Mouse (Mus musculus) intestine, embryonic 16.5 days (tissue): Measurements from ENCODE around the gene Creb3l4. TPM values are rescaled to one million over a fixed set of nuclear protein-coding genes. Genes with fewer than 3 reads are reported as not detected.

ENCODE experiments used
- ATAC-seq: fragments of 200-750 bp; cut with Nextera tagmentation; 2 replicates; pipeline ENCODE4 v1.8.0; 2017; ENCODE audit warnings: moderate TSS enrichment, moderate library complexity
- H3K27ac ChIP-seq: fragments of 300-500 bp; sonication (generic); 2 replicates; pipeline ENCODE4 v1.5.1; 2014; ENCODE audit warnings: mild to moderate bottlenecking, low read length
- H3K27me3 ChIP-seq: fragments of 300-500 bp; sonication (generic); replicated peaks from 2 replicates; pipeline ENCODE4 v1.6.1; 2014; ENCODE audit warnings: low read length, control low read depth, mixed read lengths; ENCODE audit not compliant: control insufficient read depth, insufficient read depth
- H3K36me3 ChIP-seq: fragments of 300-500 bp; sonication (generic); 2 replicates; pipeline ENCODE4 v1.6.1; 2014; ENCODE audit warnings: low read length, control low read depth; ENCODE audit not compliant: control insufficient read depth, insufficient read depth
- H3K4me1 ChIP-seq: fragments of 300-500 bp; sonication (generic); 2 replicates; pipeline ENCODE4 v1.6.1; 2014; ENCODE audit warnings: low read length, control low read depth, mixed read lengths; ENCODE audit not compliant: control insufficient read depth, insufficient read depth
- H3K4me2 ChIP-seq: fragments of 300-500 bp; sonication (generic); 2 replicates; pipeline ENCODE4 v1.6.1; 2014; ENCODE audit warnings: low read depth, low read length, control low read depth
- H3K4me3 ChIP-seq: fragments of 300-500 bp; sonication (generic); 2 replicates; pipeline ENCODE4 v1.5.1; 2014; ENCODE audit warnings: mild to moderate bottlenecking, low read length
- H3K9ac ChIP-seq: fragments of 300-500 bp; sonication (generic); 2 replicates; pipeline ENCODE4 v1.6.1; 2014; ENCODE audit warnings: low read depth, low read length
- H3K9me3 ChIP-seq: fragments of 300-500 bp; sonication (generic); 2 replicates; pipeline ENCODE4 v1.6.1; 2016; ENCODE audit warnings: low read length, control low read depth; ENCODE audit not compliant: control insufficient read depth
- WGBS: fragments of 180-500 bp; shearing (Covaris S2); extraction: QIAGEN DNeasy Blood & Tissue Kit; methylation state at CpG from one replicate; pipeline ENCODE4 v1.1.7; 2014; 5-methylcytosine and 5-hydroxymethylcytosine counted together
- polyA plus RNA-seq: library from polyadenylated mRNA; unstranded; fragments of >200 nt; fragmentation: Nextera tagmentation; extraction: Ambion mirVana; gene quantifications from 2 replicates; pipeline ENCODE4 v1.2.1, GENCODE M21; 2015

Gene Creb3l4
- polyA plus RNA-seq, 1 experiment from 2014 or later = 18.9 TPM

DNA sequence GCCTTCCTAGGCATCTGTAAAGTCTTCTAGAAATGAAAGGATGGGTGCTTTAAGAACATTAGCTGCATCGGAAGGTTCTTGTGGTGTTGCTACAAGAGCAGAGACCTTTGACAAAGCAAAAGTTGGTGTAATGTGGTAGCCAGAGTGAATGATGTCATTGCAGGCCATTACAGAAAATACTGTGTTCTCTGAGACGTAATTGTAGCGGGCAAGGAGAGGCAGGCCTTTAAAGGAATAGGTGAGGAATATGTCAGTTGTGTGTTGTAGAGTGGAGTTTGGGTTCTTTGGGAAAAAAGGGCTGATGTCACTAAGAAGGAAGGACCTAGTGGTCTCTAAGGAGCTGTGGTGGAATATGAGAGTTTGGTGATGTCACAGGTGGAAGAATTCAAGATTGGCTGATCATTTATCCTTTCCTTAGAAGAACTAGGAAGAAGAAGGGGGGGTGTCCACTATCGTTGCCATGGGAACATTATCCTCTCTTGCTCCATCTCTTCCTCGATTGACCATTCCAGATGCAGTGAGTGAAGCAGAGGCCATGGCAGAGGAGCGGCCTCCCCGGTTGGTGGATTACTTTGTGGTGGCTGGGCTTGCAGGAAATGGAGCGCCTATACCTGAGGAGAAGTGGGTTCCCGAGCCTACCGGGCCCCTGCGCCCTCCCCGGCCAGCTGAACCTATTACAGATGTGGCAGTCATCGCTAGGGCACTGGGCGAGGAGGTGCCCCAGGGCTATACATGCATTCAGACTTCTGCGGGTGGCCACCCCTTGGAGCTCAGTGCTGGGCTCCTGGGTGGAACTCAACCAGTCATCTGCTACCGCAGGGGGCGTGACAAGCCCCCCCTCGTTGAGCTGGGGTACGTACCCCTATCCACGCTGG, 23.8 kb upstream of the Creb3l4 start:
- no peak for ATAC-seq
- Histone ChIP-seq H3K4me3 (no peak overlapping the region), H3K9me3 (no peaks in the 10 kb centered on the region), H3K27me3 (no peaks in the 10 kb centered on the region), H3K9ac (no peak overlapping the region; the same call in 1 of the 2 replicates), H3K36me3 (peaks cover 11% of the 10 kb centered on the region; the same call in 1 of the 2 replicates), H3K4me2 (no peak overlapping the region), H3K27ac (no peak overlapping the region), H3K4me1 (peaks cover 8% of the 10 kb centered on the region)
- WGBS = 91% methylated on average over 20 of the region's 20 CpGs

GRCm38 (mm10) chr3:90265932-90266741, 22.8 kb upstream of the Creb3l4 start:
- H3K9ac ChIP-seq = peak overlapping the region; percentile 89
- WGBS = 25% methylated on average over 16 of the region's 16 CpGs
- H3K4me2 ChIP-seq = peak overlapping the region; percentile 85
- H3K36me3 ChIP-seq = peaks cover 11% of the 10 kb centered on the region; the same call in 1 of the 2 replicates
- no peak for ATAC-seq
- H3K27ac ChIP-seq = peak overlapping the region; percentile 98
- peak overlapping the region; percentile 83 for H3K4me3 ChIP-seq
- H3K9me3 ChIP-seq = no peaks in the 10 kb centered on the region
- H3K4me1 ChIP-seq = peaks cover 8% of the 10 kb centered on the region
- no peaks in the 10 kb centered on the region for H3K27me3 ChIP-seq

DNA sequence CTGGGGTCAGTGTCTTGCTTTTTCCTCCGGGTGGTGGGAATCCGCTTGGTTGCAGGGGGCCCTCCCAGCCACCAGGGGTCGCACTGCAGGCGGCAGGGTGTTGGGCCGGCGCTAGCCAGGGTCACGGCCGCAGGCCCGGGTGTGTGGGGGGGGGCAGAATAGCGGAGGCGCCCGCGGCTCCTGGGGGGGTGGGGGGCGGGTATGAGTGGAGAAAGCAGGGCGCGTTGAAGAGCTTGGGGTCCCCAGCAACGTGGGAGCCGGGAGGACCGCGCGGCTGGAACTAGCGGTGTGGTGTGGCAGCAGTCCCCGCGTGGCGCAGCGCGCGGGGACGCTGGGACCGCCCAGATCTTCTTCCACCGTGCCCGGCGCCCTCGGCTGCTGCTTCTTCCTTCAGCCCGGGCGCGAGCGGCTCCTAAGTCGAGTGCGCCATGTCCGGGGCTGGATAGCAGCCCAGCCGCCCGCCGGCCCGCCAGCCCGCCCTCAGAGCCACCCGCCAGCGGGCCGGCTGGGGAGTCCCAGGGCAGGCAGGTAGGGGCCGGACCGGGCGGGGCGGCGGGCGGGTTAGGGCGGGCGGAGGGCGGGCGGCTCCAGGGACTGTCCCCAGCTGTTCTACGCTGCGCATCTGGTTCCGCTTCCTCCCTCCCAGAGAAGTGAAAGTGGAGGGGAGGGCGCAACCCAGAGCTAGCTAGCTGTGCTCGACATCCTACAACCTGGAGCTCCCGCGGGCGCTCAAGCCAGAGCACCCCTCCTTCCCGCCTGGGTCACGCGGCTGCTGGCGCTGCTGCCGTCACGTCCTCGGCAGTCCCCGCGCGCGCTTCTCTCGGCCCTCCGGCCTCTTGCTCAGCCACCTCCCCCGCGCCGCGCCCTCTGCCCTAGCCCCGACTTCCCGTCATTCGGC, 22.0 kb upstream of the Creb3l4 start, which contains the start of gene Dennd4b:
Gene Dennd4b (plus strand): TSS at position 152 of the 898 bp plus-strand sequence.
- no peaks in the 10 kb centered on the region for H3K27me3 ChIP-seq
- H3K9me3 ChIP-seq = no peaks in the 10 kb centered on the region
- peaks cover 8% of the 10 kb centered on the region for H3K4me1 ChIP-seq
- peak; percentile 97 for ATAC-seq
- H3K36me3 ChIP-seq = peaks cover 18% of the 10 kb centered on the region
- WGBS = under 1% methylated on average over 76 of the region's 87 CpGs
- H3K9ac ChIP-seq = peak within 1 kb of the TSS; percentile 89
- peak within 1 kb of the TSS; percentile 83 for H3K4me3 ChIP-seq
- peak within 1 kb of the TSS; percentile 98 for H3K27ac ChIP-seq
- H3K4me2 ChIP-seq = peak within 1 kb of the TSS; percentile 85

- Histone ChIP-seq H3K27ac (peak overlapping the region; percentile 98; the same call in 1 of the 2 replicates), H3K27me3 (no peaks in the 10 kb centered on the region), H3K4me2 (peak overlapping the region; percentile 85), H3K36me3 (peaks cover 24% of the 10 kb centered on the region), H3K4me1 (peaks cover 8% of the 10 kb centered on the region), H3K9me3 (no peaks in the 10 kb centered on the region), H3K4me3 (peak overlapping the region; percentile 83), H3K9ac (peak overlapping the region; percentile 89)
- ATAC-seq = no peak
- WGBS = 36% methylated on average over 10 of the region's 10 CpGs
Observed at GRCm38 (mm10) chr3:90264687-90265033, 21.3 kb upstream of the Creb3l4 start.

GRCm38 (mm10) chr3:90263121-90263771, 19.9 kb upstream of the Creb3l4 start:
- WGBS = 91% methylated on average over 5 of the region's 5 CpGs
- no peaks in the 10 kb centered on the region for H3K27me3 ChIP-seq
- ATAC-seq = no peak
- no peak overlapping the region for H3K27ac ChIP-seq
- H3K4me1 ChIP-seq = peaks cover 7% of the 10 kb centered on the region
- H3K36me3 ChIP-seq = peaks cover 24% of the 10 kb centered on the region
- H3K4me2 ChIP-seq = no peak overlapping the region
- H3K9ac ChIP-seq = no peak overlapping the region
- no peaks in the 10 kb centered on the region for H3K9me3 ChIP-seq
- no peak overlapping the region for H3K4me3 ChIP-seq

GRCm38 (mm10) chr3:90258521-90258920, 15.2 kb upstream of the Creb3l4 start:
- 82% methylated on average over 4 of the region's 4 CpGs for WGBS
- Histone ChIP-seq H3K9ac (no peak overlapping the region), H3K27ac (no peak overlapping the region), H3K9me3 (no peaks in the 10 kb centered on the region), H3K4me1 (peaks cover 11% of the 10 kb centered on the region), H3K4me3 (no peak overlapping the region), H3K4me2 (no peak overlapping the region), H3K36me3 (peaks cover 22% of the 10 kb centered on the region), H3K27me3 (no peaks in the 10 kb centered on the region)
- no peak for ATAC-seq

DNA sequence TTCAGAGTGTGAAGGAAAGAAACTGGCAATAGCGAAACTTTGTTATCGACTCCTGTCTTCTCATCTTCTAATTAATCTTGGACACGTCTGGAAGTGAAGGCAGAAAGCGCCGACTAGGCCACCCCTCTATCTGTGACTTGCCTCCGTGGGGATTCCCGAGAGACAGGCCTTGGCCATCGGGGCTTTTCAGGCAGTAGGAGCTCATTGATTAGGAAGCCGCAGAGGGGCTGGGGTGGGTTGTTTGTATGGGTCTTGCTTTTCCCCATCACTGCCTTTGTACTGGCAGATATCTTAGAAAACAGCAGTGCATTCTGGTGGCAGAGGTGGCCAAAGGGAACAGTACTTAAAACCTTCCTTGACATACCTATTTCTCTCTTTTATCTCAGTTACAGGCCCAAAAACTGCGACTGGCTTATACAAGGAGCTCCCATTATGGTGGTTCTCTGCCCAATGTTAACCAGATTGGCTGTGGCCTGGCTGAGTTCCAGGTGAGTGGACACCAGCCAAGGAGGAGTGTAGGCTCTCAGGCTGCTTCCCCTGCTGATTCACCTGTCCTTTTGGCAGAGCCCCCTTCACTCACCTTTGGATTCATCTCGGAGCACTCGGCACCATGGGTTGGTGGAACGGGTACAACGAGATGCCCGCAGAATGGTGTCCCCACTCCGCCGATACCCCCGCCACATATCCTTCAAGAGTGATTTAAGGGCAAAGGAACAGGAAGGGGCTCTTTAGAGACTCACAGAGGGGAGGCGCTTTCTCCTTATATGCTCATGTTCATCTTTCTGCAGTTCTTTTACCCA, 13.6 kb upstream of the Creb3l4 start:
- WGBS = 88% methylated on average over 19 of the region's 19 CpGs
- Histone ChIP-seq H3K4me2 (no peak overlapping the region), H3K4me3 (no peak overlapping the region), H3K27me3 (no peaks in the 10 kb centered on the region), H3K4me1 (peaks cover 11% of the 10 kb centered on the region), H3K36me3 (peaks cover 14% of the 10 kb centered on the region), H3K9ac (no peak overlapping the region), H3K27ac (no peak overlapping the region), H3K9me3 (no peaks in the 10 kb centered on the region)
- ATAC-seq = no peak

- WGBS = 93% methylated on average over 14 of the region's 14 CpGs
- no peak overlapping the region for H3K27ac ChIP-seq
- no peak overlapping the region for H3K4me3 ChIP-seq
- H3K9me3 ChIP-seq = no peaks in the 10 kb centered on the region
- ATAC-seq = no peak
- H3K9ac ChIP-seq = no peak overlapping the region
- H3K4me2 ChIP-seq = no peak overlapping the region
- H3K27me3 ChIP-seq = no peaks in the 10 kb centered on the region
- H3K36me3 ChIP-seq = peaks cover 20% of the 10 kb centered on the region
- H3K4me1 ChIP-seq = peaks cover 11% of the 10 kb centered on the region
Observed at GRCm38 (mm10) chr3:90255784-90256353, 12.6 kb upstream of the Creb3l4 start.
